Mouse (Mus musculus): Measurements from ENCODE around the gene Zbtb4.

- no peak for TF ChIP-seq MAFK (IDR thresholded peaks at IDR 0.05; ENCODE audit: insufficient read depth, low read depth, low read length)
- no peak for TF ChIP-seq ZNF384 (IDR thresholded peaks at IDR 0.05; ENCODE audit: low read depth, low read length)
- no peak for TF ChIP-seq CHD2 (IDR thresholded peaks at IDR 0.05; ENCODE audit: low read depth, low read length)
- no peak for TF ChIP-seq ZC3H11A (IDR thresholded peaks at IDR 0.05; ENCODE audit: borderline replicate concordance, low read depth, low read length)
Measured at GRCm38 (mm10) chr11:69777504-69778257, 12.0 kb downstream of the Zbtb4 start.
